Mouse (Mus musculus) kidney, adult 2 months (tissue): ENCODE measurements around the gene Rad54l2.

Experiments
- CTCF ChIP-seq: fragments of 200-500 bp; conservative IDR thresholded peaks from 2 replicates; pipeline ENCODE4 v1.5.1; 2011; ENCODE audit warnings: low read depth, mild to moderate bottlenecking, control low read depth, low read length, moderate library complexity, mixed read lengths; ENCODE audit not compliant: insufficient read depth, insufficient read length
- POLR2A ChIP-seq: fragments of 200-500 bp; IDR thresholded peaks from one replicate; pipeline ENCODE4 v1.6.1; 2011; ENCODE audit warnings: low read depth, low read length, control low read depth

- no peak for TF ChIP-seq CTCF
- TF ChIP-seq POLR2A, result no peak
These were observed 104.7 kb downstream of the Rad54l2 start for GRCm38 (mm10) chr9:106684093-106684872.
